In genomic region chr2:163350443-163350842, GRCm38 (mm10) we compare ENCODE assay signal across 14 mouse cellular contexts. TPM values are rescaled to one million over a fixed set of nuclear protein-coding genes. Genes with fewer than 3 reads are reported as not detected.
DNase-seq lines count a peak whose midpoint lies in the region; ATAC-seq and TF ChIP-seq lines count a peak whose summit lies in the region.
"Had no signal": no experiment of that assay in that cellular context is flagged by ENCODE, and none has a peak within 500 bp of the region (broad histone marks: within the 10 kb centered on the region; RNA-seq: fewer than 3 reads in every experiment).

No protein-coding gene starts in this region.

- no peak overlapping the region for H3K4me2 ChIP-seq in heart, postnatal 0 days (ENCODE audit: low read depth, low read length)
- no peak overlapping the region for H3K4me2 ChIP-seq in heart, embryonic 12.5 days
- H3K4me2 ChIP-seq in liver, embryonic 13.5 days = peak overlapping the region; percentile 23
- H3K4me2 ChIP-seq in hindbrain, embryonic 14.5 days (replicated peaks) = no peak overlapping the region
- H3K4me2 ChIP-seq: lung, embryonic 15.5 days had no signal

- no peak for DNase-seq in heart, postnatal 0 days (ENCODE audit: low spot score)
- peak; percentile 52 for DNase-seq in thymus, postnatal 4 days
- no peak for DNase-seq in thymus, adult 18-20 months
- DNase-seq in liver, embryonic 13.5 days = peak; percentile 59
- DNase-seq in embryo, embryonic 10.5 days (ENCODE audit: low spot score) = no peak
- no peak for DNase-seq in left cerebral cortex, postnatal 10 days (ENCODE audit: extremely low spot score in 1 of 2, low spot score in 2 of 2)
- no peak for DNase-seq in hindbrain, embryonic 14.5 days (ENCODE audit: low spot score)
- DNase-seq: adrenal gland, adult 2 months; embryo, embryonic 11 days; retina, postnatal 1 day had no signal

- no peak overlapping the region for H3K4me3 ChIP-seq in heart, postnatal 0 days (ENCODE audit: low read depth, low read length)
- no peak overlapping the region for H3K4me3 ChIP-seq in heart, embryonic 12.5 days
- no peak overlapping the region for H3K4me3 ChIP-seq in liver, embryonic 13.5 days (replicated peaks)
- H3K4me3 ChIP-seq in hindbrain, embryonic 14.5 days (replicated peaks; ENCODE audit: low read length) = no peak overlapping the region
- H3K4me3 ChIP-seq: forebrain, embryonic 10.5 days; lung, embryonic 15.5 days had no signal

- 36% methylated on average over 5 of the region's 5 CpGs for WGBS in heart, postnatal 0 days
- 43% methylated on average over 5 of the region's 5 CpGs for WGBS in heart, embryonic 12.5 days
- 20% methylated on average over 5 of the region's 5 CpGs for WGBS in liver, embryonic 13.5 days (ENCODE audit: insufficient replicate concordance)
- 58% methylated on average over 5 of the region's 5 CpGs for WGBS in hindbrain, embryonic 14.5 days

- peaks cover 20% of the 10 kb centered on the region for H3K36me3 ChIP-seq in heart, postnatal 0 days (replicated peaks; ENCODE audit: control insufficient read depth, insufficient read depth, low read length)
- peaks cover 10% of the 10 kb centered on the region; the same call in 1 of the 2 replicates for H3K36me3 ChIP-seq in heart, embryonic 12.5 days
- H3K36me3 ChIP-seq in liver, embryonic 13.5 days = no peaks in the 10 kb centered on the region
- H3K36me3 ChIP-seq in hindbrain, embryonic 14.5 days (replicated peaks; ENCODE audit: control insufficient read depth, insufficient read depth) = no peaks in the 10 kb centered on the region
- H3K36me3 ChIP-seq: forebrain, embryonic 10.5 days; lung, embryonic 15.5 days had no signal

- H3K9me3 ChIP-seq in heart, postnatal 0 days (replicated peaks; ENCODE audit: control insufficient read depth, low read length) = no peaks in the 10 kb centered on the region
- no peaks in the 10 kb centered on the region for H3K9me3 ChIP-seq in heart, embryonic 12.5 days (replicated peaks)
- H3K9me3 ChIP-seq in liver, embryonic 13.5 days (replicated peaks) = no peaks in the 10 kb centered on the region
- H3K9me3 ChIP-seq in hindbrain, embryonic 14.5 days (ENCODE audit: control insufficient read depth, low read length) = no peaks in the 10 kb centered on the region
- H3K9me3 ChIP-seq: forebrain, embryonic 10.5 days; lung, embryonic 15.5 days had no signal

- no peaks in the 10 kb centered on the region for H3K27me3 ChIP-seq in heart, postnatal 0 days (ENCODE audit: control insufficient read depth, insufficient read depth, low read length)
- no peaks in the 10 kb centered on the region for H3K27me3 ChIP-seq in heart, embryonic 12.5 days (replicated peaks)
- peaks cover 12% of the 10 kb centered on the region; the same call in 1 of the 2 replicates for H3K27me3 ChIP-seq in liver, embryonic 13.5 days
- H3K27me3 ChIP-seq in hindbrain, embryonic 14.5 days (ENCODE audit: control insufficient read depth, insufficient read depth, low read length) = no peaks in the 10 kb centered on the region
- H3K27me3 ChIP-seq: lung, embryonic 15.5 days had no signal

- intact Hi-C loops in left cerebral cortex, postnatal 10 days (cut with DNase I) = loop anchor here (10.0 kb wide), 1 partner anchor 144 kb away; the partner anchor contains the start of gene R3hdml

- ATAC-seq in heart, postnatal 0 days (ENCODE audit: insufficient read depth, low read depth) = no peak
- ATAC-seq in heart, embryonic 12.5 days (ENCODE audit: insufficient number of reproducible peaks, low FRiP score) = no peak
- peak; percentile 73; the same call in 1 of the 2 replicates for ATAC-seq in liver, embryonic 13.5 days (ENCODE audit: low read depth)
- ATAC-seq in hindbrain, embryonic 14.5 days (ENCODE audit: low FRiP score) = no peak
- ATAC-seq: hindbrain, embryonic 16.5 days had no signal

- no peak overlapping the region for H3K9ac ChIP-seq in heart, postnatal 0 days (replicated peaks; ENCODE audit: low read depth, low read length)
- H3K9ac ChIP-seq in heart, embryonic 12.5 days = no peak overlapping the region
- H3K9ac ChIP-seq in liver, embryonic 13.5 days = no peak overlapping the region
- no peak overlapping the region for H3K9ac ChIP-seq in hindbrain, embryonic 14.5 days
- H3K9ac ChIP-seq: lung, embryonic 15.5 days had no signal

- no peak overlapping the region for H3K27ac ChIP-seq in heart, postnatal 0 days (ENCODE audit: low read depth)
- no peak overlapping the region for H3K27ac ChIP-seq in heart, embryonic 12.5 days (ENCODE audit: poor library complexity, severe bottlenecking)
- H3K27ac ChIP-seq in liver, embryonic 13.5 days = peak overlapping the region; percentile 47; the same call in 1 of the 2 replicates
- H3K27ac ChIP-seq in hindbrain, embryonic 14.5 days = no peak overlapping the region
- H3K27ac ChIP-seq: forebrain, embryonic 10.5 days had no signal

- TF ChIP-seq EP300 in heart, postnatal 0 days (IDR thresholded peaks at IDR 0.05; ENCODE audit: low read depth) = no peak

- TF ChIP-seq CTCF in heart, postnatal 0 days (IDR thresholded peaks at IDR 0.05; ENCODE audit: low read depth) = peak; percentile 29

- H3K4me1 ChIP-seq in heart, postnatal 0 days (ENCODE audit: control insufficient read depth, insufficient read depth) = peaks cover 50% of the 10 kb centered on the region
- peaks cover 93% of the 10 kb centered on the region for H3K4me1 ChIP-seq in heart, embryonic 12.5 days (replicated peaks)
- peaks cover 49% of the 10 kb centered on the region for H3K4me1 ChIP-seq in liver, embryonic 13.5 days (replicated peaks)
- H3K4me1 ChIP-seq in hindbrain, embryonic 14.5 days (replicated peaks; ENCODE audit: control insufficient read depth, insufficient read depth, low read length) = no peaks in the 10 kb centered on the region

RNA-seq across cellular contexts. Expression of gene Jph2, which starts 47.4 kb away (rescaled TPM):
- 215 and 246 TPM in 2 replicates for total RNA-seq in heart, postnatal 0 days (2014; rRNA removed; ENCODE audit: low replicate concordance)
- polyA plus RNA-seq in heart, postnatal 0 days (2015; fragmentation: Nextera tagmentation; extraction: Ambion mirVana) = 47.3 and 61.7 TPM in 2 replicates
- 62.5 and 62.7 TPM in 2 replicates for polyA plus RNA-seq in heart, embryonic 12.5 days (2016; fragmentation: Nextera tagmentation; extraction: Ambion mirVana)
- polyA plus RNA-seq in liver, embryonic 13.5 days (2015; fragmentation: Nextera tagmentation; extraction: Ambion mirVana) = 0.16 and 0.21 TPM in 2 replicates
- total RNA-seq in left cerebral cortex, postnatal 10 days (2021) = under 1 TPM; 0.61 to 0.75 TPM
- polyA plus RNA-seq in hindbrain, embryonic 14.5 days (2014; fragmentation: Nextera tagmentation; extraction: Ambion mirVana) = 0.27 and 0.37 TPM in 2 replicates

Comparison
In these comparisons a context has a peak if more than half of its experiments do, and no peak if none do; other contexts are left out.
1. DNase-seq: peak in thymus, postnatal 4 days (single experiment) and liver, embryonic 13.5 days (single experiment); none in heart, postnatal 0 days (single experiment), thymus, adult 18-20 months (0 of 2), embryo, embryonic 10.5 days (single experiment), left cerebral cortex, postnatal 10 days (0 of 2) and hindbrain, embryonic 14.5 days (single experiment).
2. RNA of gene Jph2, which starts 47.4 kb away (polyA plus RNA-seq): 62.5 to 62.7 TPM in heart, embryonic 12.5 days and 47.3 to 61.7 TPM in heart, postnatal 0 days; 0.27 to 0.37 TPM in hindbrain, embryonic 14.5 days and 0.16 to 0.21 TPM in liver, embryonic 13.5 days; every median in the first group is over 10 times any median in the second.